Mouse (Mus musculus): ENCODE measurements around the gene Zbtb20.

DNA sequence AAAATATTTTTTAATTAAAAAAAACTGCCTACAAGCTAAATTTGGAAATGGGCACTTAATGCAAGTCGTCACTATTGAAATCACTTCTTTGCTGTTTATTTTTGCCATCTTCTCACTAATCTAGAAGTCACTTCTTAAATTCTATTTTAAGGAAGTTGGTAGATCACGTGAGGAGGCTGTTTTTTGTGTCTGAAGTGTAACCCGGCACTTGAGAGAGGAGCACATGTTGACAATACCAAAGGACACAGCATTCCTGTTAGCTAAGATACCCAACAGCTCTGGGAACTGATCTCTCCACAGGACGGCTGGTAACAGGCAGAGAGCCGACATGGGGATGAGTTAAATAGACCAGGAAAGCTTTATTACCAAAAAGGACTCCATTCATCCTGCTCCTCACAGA, 702.7 kb downstream of the Zbtb20 start:
- TF ChIP-seq CTCF (IDR thresholded peaks at IDR 0.05): no peak
- no peak for TF ChIP-seq EP300 (IDR thresholded peaks at IDR 0.05; ENCODE audit: insufficient read depth, low read depth, low read length)
- no peak for TF ChIP-seq POLR2A (IDR thresholded peaks at IDR 0.05; ENCODE audit: insufficient read depth, low read depth, low read length)

Measured in heart, adult 2 months (tissue).